Mouse (Mus musculus) liver, postnatal 0 days (tissue): ENCODE results near the gene Abtb1. TPM values are rescaled to one million over a fixed set of nuclear protein-coding genes. Genes with fewer than 3 reads are reported as not detected.

Experiments
- ATAC-seq: fragments of 200-750 bp; cut with Nextera tagmentation; 2 replicates; pipeline ENCODE4 v1.8.0; 2017; ENCODE audit warnings: mild to moderate bottlenecking, moderate library complexity
- DNase-seq: peaks from one replicate; pipeline ENCODE4 v3.0.0-alpha.2; 2016
- H3K27ac ChIP-seq: fragments of 300-500 bp; sonication (generic); 2 replicates; pipeline ENCODE4 v1.5.1; 2014; ENCODE audit warnings: antibody characterized with exemption, moderate library complexity, mild to moderate bottlenecking, low read depth
- H3K27me3 ChIP-seq: fragments of 300-500 bp; sonication (generic); 2 replicates; pipeline ENCODE4 v1.6.1; 2014; ENCODE audit warnings: low read length, control low read depth, mixed read lengths; ENCODE audit not compliant: insufficient read depth
- H3K36me3 ChIP-seq: fragments of 300-500 bp; sonication (generic); replicated peaks from 2 replicates; pipeline ENCODE4 v1.6.1; 2014; ENCODE audit warnings: mild to moderate bottlenecking, control low read depth, low read length, moderate library complexity, mixed read lengths; ENCODE audit not compliant: insufficient read depth
- H3K4me1 ChIP-seq: fragments of 300-500 bp; sonication (generic); 2 replicates; pipeline ENCODE4 v1.6.1; 2014; ENCODE audit warnings: antibody characterized with exemption, mild to moderate bottlenecking, control low read depth; ENCODE audit not compliant: insufficient read depth
- H3K4me2 ChIP-seq: fragments of 300-500 bp; sonication (generic); 2 replicates; pipeline ENCODE4 v1.6.1; 2014; ENCODE audit warnings: low read depth, mild to moderate bottlenecking, low read length, moderate library complexity, mixed read lengths
- H3K4me3 ChIP-seq: fragments of 300-500 bp; sonication (generic); 2 replicates; pipeline ENCODE4 v1.5.1; 2014; ENCODE audit warnings: low read depth, low read length
- H3K9ac ChIP-seq: fragments of 300-500 bp; sonication (generic); replicated peaks from 2 replicates; pipeline ENCODE4 v1.6.1; 2014; ENCODE audit warnings: mild to moderate bottlenecking, moderate library complexity
- H3K9me3 ChIP-seq: fragments of 300-500 bp; sonication (generic); 2 replicates; pipeline ENCODE4 v1.6.1; 2016; ENCODE audit warnings: mild to moderate bottlenecking, control low read depth, low read length, mixed read lengths
- CTCF ChIP-seq: sonication (generic); IDR thresholded peaks from 2 replicates; pipeline ENCODE4 v1.5.1; 2016; ENCODE audit warnings: antibody characterized with exemption, low read depth
- EP300 ChIP-seq: IDR thresholded peaks from 2 replicates; pipeline ENCODE4 v1.6.1; 2016; ENCODE audit warnings: antibody characterized with exemption, low read depth, mild to moderate bottlenecking
- WGBS: fragments of 180-500 bp; shearing (Covaris S2); extraction: QIAGEN DNeasy Blood & Tissue Kit; methylation state at CpG from one replicate; pipeline ENCODE4 v1.1.7; 2014; ENCODE audit not compliant: insufficient replicate concordance; 5-methylcytosine and 5-hydroxymethylcytosine counted together
- polyA plus RNA-seq: library from polyadenylated mRNA; unstranded; fragments of >200 nt; fragmentation: Nextera tagmentation; extraction: Ambion mirVana; gene quantifications from 2 replicates; pipeline ENCODE4 v1.2.1, GENCODE M21; 2015

Gene Abtb1
- polyA plus RNA-seq, 1 experiment from 2014 or later = 36.2 TPM

DNA sequence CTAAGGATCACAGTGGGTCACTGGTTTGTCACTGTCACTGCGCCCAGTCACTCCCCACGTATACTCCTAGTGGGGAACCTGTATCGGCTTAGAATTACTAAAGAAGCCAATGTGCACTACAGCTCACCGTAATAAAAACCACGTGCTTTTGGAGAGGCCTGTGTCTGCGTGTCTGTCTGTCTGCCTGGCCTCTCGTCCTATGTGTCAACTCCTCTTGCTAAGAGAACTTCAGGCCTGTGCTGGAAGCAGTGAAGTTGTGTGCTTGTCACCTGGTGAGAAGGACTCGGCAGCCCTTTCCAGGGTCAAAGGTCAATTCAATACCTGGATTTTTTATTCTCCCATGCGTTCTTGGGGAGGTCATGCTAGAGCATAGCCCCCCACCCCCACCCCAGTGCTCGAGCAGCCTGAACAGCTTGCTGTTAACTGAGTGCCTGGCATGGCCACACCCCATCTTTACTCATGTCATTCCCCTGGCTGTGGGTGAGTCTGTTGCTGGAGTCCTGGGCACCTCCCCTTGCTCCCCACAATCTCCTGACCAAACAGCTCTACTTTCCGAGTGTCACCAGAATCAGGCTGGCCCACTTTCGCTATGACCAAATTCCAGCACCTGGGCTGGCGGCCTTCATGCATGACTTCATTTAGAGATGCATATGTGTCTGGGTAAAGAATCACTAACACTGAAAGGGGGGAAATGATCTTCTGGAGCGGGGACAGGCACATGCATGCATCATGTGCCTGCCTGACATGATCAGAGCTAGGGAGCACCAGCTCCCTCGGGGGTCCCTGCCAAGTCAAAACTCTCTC lies 13.4 kb downstream of the Abtb1 start:
- H3K4me3 ChIP-seq = no peak overlapping the region
- TF ChIP-seq EP300 = no peak
- TF ChIP-seq CTCF = no peak
- no peak overlapping the region for H3K4me2 ChIP-seq
- no peaks in the 10 kb centered on the region for H3K9me3 ChIP-seq
- 61% methylated on average over 15 of the region's 15 CpGs for WGBS
- peaks cover 17% of the 10 kb centered on the region for H3K4me1 ChIP-seq
- peak overlapping the region; percentile 34; the same call in 1 of the 2 replicates for H3K27ac ChIP-seq
- H3K9ac ChIP-seq = no peak overlapping the region
- 0 out of 2 replicates have a peak, but pooled peaks cover under 1% of the 10 kb centered on the region for H3K36me3 ChIP-seq
- DNase-seq (no peak), ATAC-seq (no peak)
- H3K27me3 ChIP-seq = no peaks in the 10 kb centered on the region

DNA sequence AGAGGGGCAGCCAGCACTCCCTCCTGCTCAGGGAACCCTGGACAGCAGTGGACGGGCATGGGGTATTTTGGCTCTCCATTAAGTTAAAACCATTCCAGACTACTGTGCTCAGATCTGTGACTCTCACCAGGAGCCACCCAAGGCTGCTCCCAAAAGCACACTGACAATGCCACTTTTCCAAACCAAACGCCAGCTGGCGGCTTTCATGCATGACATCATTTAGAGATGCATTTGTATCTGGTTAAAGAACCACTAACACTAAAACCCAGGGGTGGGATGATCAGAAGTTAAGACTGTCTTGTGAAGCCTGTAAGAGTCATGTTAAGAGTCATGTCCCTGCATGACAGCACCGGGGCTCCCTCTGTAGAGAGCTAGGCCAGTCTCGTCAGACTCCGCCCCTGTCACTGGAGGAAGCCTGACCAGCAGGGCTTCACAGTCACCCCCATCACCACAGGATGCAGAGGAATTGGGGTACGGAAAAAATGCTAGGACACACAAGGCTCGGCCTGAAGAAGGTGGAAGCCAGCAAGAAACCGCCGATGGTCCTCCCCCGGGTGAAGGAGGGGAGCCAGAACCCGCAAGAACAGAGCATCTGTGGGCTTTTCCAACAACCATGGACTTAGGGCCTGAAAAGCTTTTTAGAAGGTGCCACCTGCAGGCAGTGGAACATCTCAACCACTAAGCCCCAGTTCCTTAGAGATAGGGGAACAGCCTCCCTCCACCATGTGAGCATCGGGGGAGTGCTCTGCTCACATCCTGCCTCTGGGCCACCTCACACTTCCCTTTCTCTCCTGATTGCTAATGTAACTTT lies 14.2 kb downstream of the Abtb1 start:
- H3K27ac ChIP-seq = peak overlapping the region; percentile 34
- 52% methylated on average over 13 of the region's 13 CpGs for WGBS
- ATAC-seq = peak; percentile 24
- no peak overlapping the region for H3K9ac ChIP-seq
- no peak overlapping the region for H3K4me2 ChIP-seq
- TF ChIP-seq EP300 (no peak), CTCF (peak; percentile 50)
- H3K4me3 ChIP-seq = no peak overlapping the region
- H3K36me3 ChIP-seq = peaks cover 8% of the 10 kb centered on the region; the same call in 1 of the 2 replicates
- H3K27me3 ChIP-seq = no peaks in the 10 kb centered on the region
- DNase-seq = no peak
- peaks cover 12% of the 10 kb centered on the region for H3K4me1 ChIP-seq
- no peaks in the 10 kb centered on the region for H3K9me3 ChIP-seq

DNA sequence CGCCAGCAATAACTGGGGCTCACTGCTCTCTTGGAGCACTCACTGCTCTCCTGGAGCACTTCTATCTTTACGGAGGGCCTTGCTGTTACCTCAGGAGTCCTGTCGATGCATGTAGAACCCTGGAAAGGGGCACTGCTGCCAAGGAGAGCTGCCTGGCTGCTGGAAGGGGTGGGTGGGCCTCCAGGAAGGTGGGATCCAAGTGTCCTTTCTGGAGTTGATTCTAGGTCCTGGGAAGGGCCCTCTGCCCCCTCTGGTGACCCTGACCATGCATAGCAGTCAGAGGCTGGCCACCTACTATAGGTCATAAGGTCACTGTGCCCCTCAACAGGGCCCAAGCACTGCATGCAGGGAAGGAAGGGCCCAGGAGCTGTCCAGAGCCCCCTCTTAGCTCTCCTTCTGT lies 14.8 kb downstream of the Abtb1 start:
- ATAC-seq = no peak
- DNase-seq = no peak
- no peak overlapping the region for H3K9ac ChIP-seq
- no peaks in the 10 kb centered on the region for H3K9me3 ChIP-seq
- H3K27me3 ChIP-seq = no peaks in the 10 kb centered on the region
- H3K27ac ChIP-seq = no peak overlapping the region
- no peak for TF ChIP-seq EP300
- no peak for TF ChIP-seq CTCF
- H3K4me2 ChIP-seq = no peak overlapping the region
- WGBS = 79% methylated on average over 3 of the region's 3 CpGs
- H3K36me3 ChIP-seq = peaks cover 10% of the 10 kb centered on the region; the same call in 1 of the 2 replicates
- no peak overlapping the region for H3K4me3 ChIP-seq
- H3K4me1 ChIP-seq = peaks cover 9% of the 10 kb centered on the region

DNA sequence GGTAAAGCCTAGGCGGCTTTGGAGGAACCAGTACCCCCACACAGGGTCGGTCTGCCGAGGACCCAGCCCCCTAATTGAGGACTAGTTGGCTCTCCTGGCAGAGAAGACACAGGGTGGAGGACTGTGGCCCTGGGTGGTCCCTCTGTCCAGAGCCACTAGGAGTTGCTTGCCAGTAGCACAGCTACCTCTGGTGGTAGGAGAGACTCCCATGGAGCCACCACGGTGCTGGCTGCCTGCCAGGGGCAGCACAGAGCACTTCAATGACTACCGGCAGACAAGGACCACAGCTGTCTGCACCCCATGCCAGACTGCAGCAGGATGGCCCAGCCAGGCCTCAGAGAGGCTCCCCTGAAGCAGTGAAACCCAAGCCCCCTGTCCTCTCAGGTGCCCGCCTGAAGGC lies 15.2 kb downstream of the Abtb1 start:
- no peak overlapping the region for H3K27ac ChIP-seq
- H3K4me2 ChIP-seq = no peak overlapping the region
- H3K9ac ChIP-seq = no peak overlapping the region
- ATAC-seq (peak; percentile 45), DNase-seq (peak; percentile 71)
- H3K4me3 ChIP-seq = no peak overlapping the region
- H3K36me3 ChIP-seq = peaks cover 10% of the 10 kb centered on the region; the same call in 1 of the 2 replicates
- H3K9me3 ChIP-seq = no peaks in the 10 kb centered on the region
- no peaks in the 10 kb centered on the region for H3K27me3 ChIP-seq
- H3K4me1 ChIP-seq = peaks cover 9% of the 10 kb centered on the region
- TF ChIP-seq EP300 (no peak), CTCF (peak; percentile 69)
- WGBS = 48% methylated on average over 6 of the region's 6 CpGs

DNA sequence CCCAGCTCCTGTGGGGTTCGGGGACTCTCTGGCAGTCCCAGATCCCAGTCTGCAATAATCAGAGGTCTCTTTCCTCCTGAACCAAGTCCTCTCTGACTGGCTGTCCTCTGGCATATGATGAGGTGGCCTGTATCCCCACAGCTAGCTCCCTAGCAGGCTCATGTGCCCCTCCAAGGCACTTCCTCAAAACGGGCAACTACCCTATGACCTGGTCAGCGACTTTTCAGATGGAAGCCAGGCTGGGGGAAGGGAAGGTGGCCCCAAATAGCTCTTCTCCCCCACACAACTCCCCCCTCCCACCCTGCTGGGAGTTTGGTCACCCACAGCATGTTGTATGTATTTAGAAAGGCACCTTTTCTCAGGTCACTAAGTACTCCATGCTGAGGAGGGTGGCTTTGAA lies 15.7 kb downstream of the Abtb1 start:
- no peak for ATAC-seq
- Histone ChIP-seq H3K4me2 (no peak overlapping the region), H3K4me3 (no peak overlapping the region), H3K4me1 (peaks cover 9% of the 10 kb centered on the region), H3K36me3 (peaks cover 10% of the 10 kb centered on the region; the same call in 1 of the 2 replicates), H3K27me3 (no peaks in the 10 kb centered on the region), H3K27ac (no peak overlapping the region), H3K9ac (no peak overlapping the region), H3K9me3 (no peaks in the 10 kb centered on the region)
- TF ChIP-seq EP300 (no peak), CTCF (no peak)
- DNase-seq = no peak
- WGBS = 39% methylated on average over 3 of the region's 3 CpGs

DNA sequence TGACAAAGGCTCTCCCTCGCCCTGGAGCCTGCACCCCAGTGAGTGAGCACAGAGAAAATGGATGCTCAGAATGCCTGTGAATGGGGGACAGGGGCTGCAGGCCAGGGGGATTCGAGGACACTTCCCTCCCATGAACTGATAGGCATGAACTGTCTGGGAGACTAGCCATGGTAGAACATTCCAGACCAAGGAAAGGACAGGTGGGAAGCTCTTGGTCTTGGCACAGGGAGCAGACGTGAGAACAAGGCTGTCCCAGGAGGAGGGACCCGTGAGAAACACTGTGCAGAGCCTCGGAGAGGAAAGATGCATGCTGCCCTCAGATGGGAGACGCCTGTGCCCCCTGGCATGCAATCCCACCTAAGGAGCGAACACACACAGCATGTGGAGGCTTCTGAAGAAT lies 17.6 kb downstream of the Abtb1 start:
- H3K9ac ChIP-seq = no peak overlapping the region
- H3K27ac ChIP-seq = no peak overlapping the region
- DNase-seq = no peak
- peaks cover 14% of the 10 kb centered on the region for H3K4me1 ChIP-seq
- H3K9me3 ChIP-seq = no peaks in the 10 kb centered on the region
- TF ChIP-seq CTCF = no peak
- no peak for TF ChIP-seq EP300
- peaks cover 18% of the 10 kb centered on the region for H3K36me3 ChIP-seq
- H3K27me3 ChIP-seq = no peaks in the 10 kb centered on the region
- 71% methylated on average over 7 of the region's 7 CpGs for WGBS
- H3K4me3 ChIP-seq = no peak overlapping the region
- no peak for ATAC-seq
- H3K4me2 ChIP-seq = no peak overlapping the region
